Mouse (Mus musculus): ENCODE measurements around the gene Utp14b.

DNA sequence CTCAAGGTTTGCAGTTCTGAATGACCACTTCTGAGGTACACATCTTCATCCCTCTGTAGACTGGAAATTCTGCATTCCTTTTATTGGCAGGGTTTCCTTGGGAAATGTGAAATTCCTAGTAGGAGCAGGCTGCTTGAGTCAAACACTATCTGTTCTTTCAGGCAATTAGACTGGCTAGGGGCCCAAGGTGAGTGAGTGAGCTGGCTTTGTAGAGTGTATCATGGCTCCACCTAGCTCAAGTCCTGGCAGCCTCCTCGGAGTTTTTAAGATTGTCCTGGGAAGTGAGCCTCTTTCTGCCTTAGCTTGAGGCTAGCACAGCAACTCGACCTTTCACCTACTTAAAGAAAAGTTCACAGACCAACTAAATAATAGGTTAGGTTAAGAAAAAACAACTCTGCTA is 1.4 kb upstream of the Utp14b start:
- TF ChIP-seq CTCF (IDR thresholded peaks at IDR 0.05; ENCODE audit: control insufficient read depth, insufficient read depth, insufficient replicate concordance, low read depth, low read length) (no peak), POLR2A (IDR thresholded peaks at IDR 0.05; ENCODE audit: control insufficient read depth, low read depth, low read length) (no peak)
